Mouse (Mus musculus) forebrain, embryonic 11.5 days (tissue): ENCODE measurements around the gene Thbs3. TPM values are rescaled to one million over a fixed set of nuclear protein-coding genes. Genes with fewer than 3 reads are reported as not detected.
"Not testable (repeated sequence)": the region's sequence is repeated elsewhere in the genome, so short reads cannot be mapped to it uniquely, and the experiment has no call there.

Experiments
- ATAC-seq: fragments of 200-750 bp; cut with Nextera tagmentation; replicated peaks from 2 replicates; pipeline ENCODE4 v1.8.0; 2017; ENCODE audit warnings: moderate TSS enrichment; ENCODE audit not compliant: low FRiP score
- DNase-seq: peaks from one replicate; pipeline ENCODE4 v3.0.0-alpha.2; 2017; ENCODE audit warnings: low spot score
- H3K27ac ChIP-seq: fragments of 300-500 bp; sonication (generic); 2 replicates; pipeline ENCODE4 v1.5.1; 2014; ENCODE audit warnings: low read depth, low read length
- H3K27me3 ChIP-seq: fragments of 300-500 bp; sonication (generic); 2 replicates; pipeline ENCODE4 v1.6.1; 2014; ENCODE audit warnings: mild to moderate bottlenecking, low read length, mixed read lengths; ENCODE audit not compliant: control insufficient read depth, insufficient read depth
- H3K36me3 ChIP-seq: fragments of 300-500 bp; sonication (generic); 2 replicates; pipeline ENCODE4 v1.6.1; 2014; ENCODE audit warnings: mild to moderate bottlenecking, low read length, moderate library complexity, mixed read lengths; ENCODE audit not compliant: control insufficient read depth, insufficient read depth
- H3K4me1 ChIP-seq: fragments of 300-500 bp; sonication (generic); replicated peaks from 2 replicates; pipeline ENCODE4 v1.6.1; 2014; ENCODE audit warnings: low read length, mixed read lengths; ENCODE audit not compliant: control insufficient read depth, insufficient read depth
- H3K4me2 ChIP-seq: fragments of 300-500 bp; sonication (generic); 2 replicates; pipeline ENCODE4 v1.6.1; 2014; ENCODE audit warnings: low read depth, mild to moderate bottlenecking, low read length, moderate library complexity, mixed read lengths; ENCODE audit not compliant: severe bottlenecking
- H3K4me3 ChIP-seq: fragments of 300-500 bp; sonication (generic); 2 replicates; pipeline ENCODE4 v1.5.1; 2014; ENCODE audit warnings: low read depth, low read length
- H3K9ac ChIP-seq: fragments of 300-500 bp; sonication (generic); 2 replicates; pipeline ENCODE4 v1.6.1; 2014; ENCODE audit warnings: low read length
- H3K9me3 ChIP-seq: fragments of 300-500 bp; sonication (generic); 2 replicates; pipeline ENCODE4 v1.6.1; 2016; ENCODE audit warnings: low read length, mixed read lengths; ENCODE audit not compliant: control insufficient read depth
- WGBS: fragments of 180-500 bp; shearing (Covaris S2); extraction: QIAGEN DNeasy Blood & Tissue Kit; methylation state at CpG from one replicate; pipeline ENCODE4 v1.1.7; 2014; 5-methylcytosine and 5-hydroxymethylcytosine counted together
- polyA plus RNA-seq: library from polyadenylated mRNA; unstranded; fragments of >200 nt; fragmentation: Nextera tagmentation; extraction: Ambion mirVana; gene quantifications from 2 replicates; pipeline ENCODE4 v1.2.1, GENCODE M21; 2014

Thbs3 gene
- polyA plus RNA-seq, 1 experiment from 2014 or later: 63.3 TPM

GRCm38 (mm10) chr3:89216407-89216806 is 1.4 kb downstream of the Thbs3 start:
- H3K27me3 ChIP-seq, ATAC-seq, H3K4me3 ChIP-seq, H3K9me3 ChIP-seq, H3K36me3 ChIP-seq, DNase-seq: not testable (repeated sequence)
- Histone ChIP-seq H3K4me2 (peak overlapping the region; percentile 87; the same call in 1 of the 2 replicates), H3K4me1 (peaks cover 27% of the 10 kb centered on the region), H3K9ac (0 out of 2 replicates have a peak overlapping the region, but pooled peaks have one; percentile 80), H3K27ac (peak overlapping the region; percentile 34; the same call in 1 of the 2 replicates)
- WGBS: 75% methylated on average over 7 of the region's 7 CpGs

GRCm38 (mm10) chr3:89218271-89218670 is 3.3 kb downstream of the Thbs3 start:
- Histone ChIP-seq H3K4me1 (peaks cover 21% of the 10 kb centered on the region), H3K9me3 (no peaks in the 10 kb centered on the region), H3K27me3 (no peaks in the 10 kb centered on the region), H3K4me2 (no peak overlapping the region), H3K36me3 (peaks cover 3% of the 10 kb centered on the region; the same call in 1 of the 2 replicates), H3K27ac (0 out of 2 replicates have a peak overlapping the region, but pooled peaks have one; percentile 41), H3K4me3 (no peak overlapping the region), H3K9ac (no peak overlapping the region)
- DNase-seq (no peak), ATAC-seq (no peak)
- WGBS: 74% methylated on average over 1 of the region's 1 CpGs

- peak overlapping the region; percentile 37; the same call in 1 of the 2 replicates for H3K27ac ChIP-seq
- H3K9ac ChIP-seq: peak overlapping the region; percentile 21
- H3K4me1 ChIP-seq: peaks cover 33% of the 10 kb centered on the region
- peaks cover 3% of the 10 kb centered on the region; the same call in 1 of the 2 replicates for H3K36me3 ChIP-seq
- 46% methylated on average over 8 of the region's 8 CpGs for WGBS
- DNase-seq (no peak), ATAC-seq (no peak)
- H3K9me3 ChIP-seq: no peaks in the 10 kb centered on the region
- H3K4me3 ChIP-seq: no peak overlapping the region
- H3K27me3 ChIP-seq: no peaks in the 10 kb centered on the region
- H3K4me2 ChIP-seq: no peak overlapping the region
Measured at GRCm38 (mm10) chr3:89219546-89219945, 4.6 kb downstream of the Thbs3 start.

GRCm38 (mm10) chr3:89221167-89221566 is 6.2 kb downstream of the Thbs3 start:
- DNase-seq (no peak), ATAC-seq (no peak)
- no peaks in the 10 kb centered on the region for H3K27me3 ChIP-seq
- peaks cover 3% of the 10 kb centered on the region; the same call in 1 of the 2 replicates for H3K36me3 ChIP-seq
- no peaks in the 10 kb centered on the region for H3K9me3 ChIP-seq
- H3K4me2 ChIP-seq: no peak overlapping the region
- H3K4me3 ChIP-seq: no peak overlapping the region
- H3K9ac ChIP-seq: peak overlapping the region; percentile 35
- 71% methylated on average over 5 of the region's 5 CpGs for WGBS
- no peak overlapping the region for H3K27ac ChIP-seq
- peaks cover 29% of the 10 kb centered on the region for H3K4me1 ChIP-seq

- Histone ChIP-seq H3K36me3 (peaks cover 3% of the 10 kb centered on the region; the same call in 1 of the 2 replicates), H3K4me1 (peaks cover 29% of the 10 kb centered on the region)
- no peak for DNase-seq
Measured at GRCm38 (mm10) chr3:89224796-89225195, 9.8 kb downstream of the Thbs3 start.

GRCm38 (mm10) chr3:89225321-89225815 is 10.4 kb downstream of the Thbs3 start:
- Histone ChIP-seq H3K9me3 (no peaks in the 10 kb centered on the region), H3K9ac (peak overlapping the region; percentile 74), H3K27me3 (no peaks in the 10 kb centered on the region), H3K4me1 (peaks cover 29% of the 10 kb centered on the region), H3K4me3 (peak overlapping the region; percentile 97), H3K4me2 (peak overlapping the region; percentile 95), H3K36me3 (peaks cover 3% of the 10 kb centered on the region; the same call in 1 of the 2 replicates), H3K27ac (peak overlapping the region; percentile 98)
- DNase-seq (no peak), ATAC-seq (no peak)
- 21% methylated on average over 12 of the region's 12 CpGs for WGBS

More at GRCm38 (mm10) chr3:89224796-89225195, 9.8 kb downstream of the Thbs3 start:
- peak overlapping the region; percentile 97 for H3K4me3 ChIP-seq
- peak overlapping the region; percentile 95 for H3K4me2 ChIP-seq
- peak overlapping the region; percentile 98 for H3K27ac ChIP-seq
- 43% methylated on average over 11 of the region's 11 CpGs for WGBS
- peak overlapping the region; percentile 74 for H3K9ac ChIP-seq
- no peaks in the 10 kb centered on the region for H3K27me3 ChIP-seq
- ATAC-seq: no peak
- H3K9me3 ChIP-seq: no peaks in the 10 kb centered on the region

GRCm38 (mm10) chr3:89225918-89226317 is 10.9 kb downstream of the Thbs3 start:
- 6% methylated on average over 4 of the region's 4 CpGs for WGBS
- peaks cover 3% of the 10 kb centered on the region; the same call in 1 of the 2 replicates for H3K36me3 ChIP-seq
- no peaks in the 10 kb centered on the region for H3K9me3 ChIP-seq
- H3K27me3 ChIP-seq: no peaks in the 10 kb centered on the region
- DNase-seq (peak; percentile 90), ATAC-seq (peak; percentile 82)
- H3K9ac ChIP-seq: peak overlapping the region; percentile 74
- peaks cover 28% of the 10 kb centered on the region for H3K4me1 ChIP-seq
- H3K4me2 ChIP-seq: peak overlapping the region; percentile 95
- H3K27ac ChIP-seq: peak overlapping the region; percentile 98
- H3K4me3 ChIP-seq: peak overlapping the region; percentile 97

- ATAC-seq (peak; percentile 0; the same call in 1 of the 2 replicates), DNase-seq (no peak)
- Histone ChIP-seq H3K4me3 (peak overlapping the region; percentile 97), H3K27me3 (no peaks in the 10 kb centered on the region), H3K36me3 (peaks cover 3% of the 10 kb centered on the region; the same call in 1 of the 2 replicates), H3K4me1 (peaks cover 25% of the 10 kb centered on the region), H3K9me3 (no peaks in the 10 kb centered on the region), H3K27ac (peak overlapping the region; percentile 98), H3K4me2 (peak overlapping the region; percentile 95), H3K9ac (peak overlapping the region; percentile 74)
- WGBS: 4% methylated on average over 11 of the region's 11 CpGs
Measured at GRCm38 (mm10) chr3:89226361-89226760, 11.4 kb downstream of the Thbs3 start.
